Comparison of ENCODE assay signal across 8 mouse cellular contexts in genomic region chr1:191717601-191718498, GRCm38 (mm10). TPM values are rescaled to one million over a fixed set of nuclear protein-coding genes. Genes with fewer than 3 reads are reported as not detected.
DNase-seq lines count a peak whose midpoint lies in the region; ATAC-seq and TF ChIP-seq lines count a peak whose summit lies in the region.

Gene Lpgat1, plus strand, starts transcription at chr1:191717834.

- peak within 1 kb of the TSS; percentile 97 for H3K9ac ChIP-seq in forebrain, embryonic 13.5 days
- H3K9ac ChIP-seq in heart, embryonic 16.5 days (ENCODE audit: low read length): peak within 1 kb of the TSS; percentile 97
- peak within 1 kb of the TSS; percentile 47 for H3K9ac ChIP-seq in liver, embryonic 15.5 days
- peak within 1 kb of the TSS; percentile 96 for H3K9ac ChIP-seq in neural tube, embryonic 11.5 days (ENCODE audit: low read length)
- peak within 1 kb of the TSS; percentile 97 for H3K9ac ChIP-seq in stomach, embryonic 16.5 days (ENCODE audit: low read length)

- peak; percentile 44 for TF ChIP-seq POLR2A in brain, embryonic 14.5 days (IDR thresholded peaks at IDR 0.05; ENCODE audit: borderline replicate concordance, extremely low read depth, insufficient read depth, insufficient read length, poor library complexity, severe bottlenecking)

- peak within 1 kb of the TSS; percentile 93 for H3K27ac ChIP-seq in forebrain, embryonic 13.5 days
- peak within 1 kb of the TSS; percentile 96 for H3K27ac ChIP-seq in heart, embryonic 16.5 days (ENCODE audit: low read length)
- H3K27ac ChIP-seq in liver, embryonic 15.5 days (replicated peaks): peak within 1 kb of the TSS; percentile 80
- H3K27ac ChIP-seq in neural tube, embryonic 11.5 days (ENCODE audit: low read depth, low read length): peak within 1 kb of the TSS; percentile 85
- peak within 1 kb of the TSS; percentile 92 for H3K27ac ChIP-seq in stomach, embryonic 16.5 days (ENCODE audit: low read length)

- ATAC-seq in forebrain, embryonic 13.5 days: peak; percentile 79
- peak; percentile 90 for ATAC-seq in heart, embryonic 16.5 days (replicated peaks; ENCODE audit: extremely low read depth, insufficient read depth, low FRiP score)
- ATAC-seq in liver, embryonic 15.5 days (ENCODE audit: insufficient read depth): peak; percentile 85
- ATAC-seq in neural tube, embryonic 11.5 days (ENCODE audit: insufficient read depth, low FRiP score, low TSS enrichment): peak; percentile 80
- peak; percentile 94 for ATAC-seq in stomach, embryonic 16.5 days (ENCODE audit: insufficient read depth, low FRiP score)

- H3K27me3 ChIP-seq in C2C12 (ENCODE audit: control insufficient read depth, insufficient read depth, insufficient read length): no peaks in the 10 kb centered on the region
- H3K27me3 ChIP-seq in forebrain, embryonic 13.5 days: no peaks in the 10 kb centered on the region
- H3K27me3 ChIP-seq in heart, embryonic 16.5 days (ENCODE audit: control insufficient read depth, insufficient read depth, low read length): no peaks in the 10 kb centered on the region
- peaks cover 71% of the 10 kb centered on the region for H3K27me3 ChIP-seq in liver, embryonic 15.5 days
- no peaks in the 10 kb centered on the region for H3K27me3 ChIP-seq in neural tube, embryonic 11.5 days (ENCODE audit: control insufficient read depth, insufficient read depth, low read length)
- no peaks in the 10 kb centered on the region for H3K27me3 ChIP-seq in stomach, embryonic 16.5 days (ENCODE audit: control insufficient read depth, insufficient read depth, low read length)

- peak within 1 kb of the TSS; percentile 84 for H3K4me2 ChIP-seq in forebrain, embryonic 13.5 days
- peak within 1 kb of the TSS; percentile 85 for H3K4me2 ChIP-seq in heart, embryonic 16.5 days (ENCODE audit: low read depth, low read length)
- H3K4me2 ChIP-seq in liver, embryonic 15.5 days: peak within 1 kb of the TSS; percentile 60
- peak within 1 kb of the TSS; percentile 93 for H3K4me2 ChIP-seq in neural tube, embryonic 11.5 days (ENCODE audit: low read depth)
- H3K4me2 ChIP-seq in stomach, embryonic 16.5 days (ENCODE audit: low read depth, low read length): peak within 1 kb of the TSS; percentile 94

- DNase-seq in brain, embryonic 14.5 days (ENCODE audit: low read depth): peak; percentile 73
- peak; percentile 87 to 96 for DNase-seq in kidney, postnatal 25 days
- peak; percentile 75 for DNase-seq in neural tube, embryonic 11.5 days (ENCODE audit: low spot score)

- H3K9me3 ChIP-seq in forebrain, embryonic 13.5 days (replicated peaks): no peaks in the 10 kb centered on the region
- H3K9me3 ChIP-seq in heart, embryonic 16.5 days (replicated peaks; ENCODE audit: control insufficient read depth, low read length): no peaks in the 10 kb centered on the region
- H3K9me3 ChIP-seq in liver, embryonic 15.5 days (replicated peaks): no peaks in the 10 kb centered on the region
- H3K9me3 ChIP-seq in neural tube, embryonic 11.5 days (ENCODE audit: control insufficient read depth, low read length): no peaks in the 10 kb centered on the region
- no peaks in the 10 kb centered on the region for H3K9me3 ChIP-seq in stomach, embryonic 16.5 days (replicated peaks; ENCODE audit: control insufficient read depth, low read length)

- H3ac ChIP-seq in C2C12 (ENCODE audit: control insufficient read depth, insufficient read length, low read depth): peak within 1 kb of the TSS; percentile 99

- peak; percentile 54 for TF ChIP-seq CTCF in C2C12 (IDR thresholded peaks at IDR 0.05; ENCODE audit: control insufficient read depth, insufficient read depth, insufficient read length)
- no peak for TF ChIP-seq CTCF in brain, embryonic 14.5 days (IDR thresholded peaks at IDR 0.05; ENCODE audit: borderline replicate concordance, extremely low read depth, insufficient read depth, insufficient read length)

- H3K4me1 ChIP-seq in forebrain, embryonic 13.5 days: peaks cover 36% of the 10 kb centered on the region
- peaks cover 20% of the 10 kb centered on the region for H3K4me1 ChIP-seq in heart, embryonic 16.5 days (ENCODE audit: control insufficient read depth, insufficient read depth, low read length)
- H3K4me1 ChIP-seq in liver, embryonic 15.5 days (replicated peaks): peaks cover 8% of the 10 kb centered on the region
- peaks cover 6% of the 10 kb centered on the region; the same call in 1 of the 2 replicates for H3K4me1 ChIP-seq in neural tube, embryonic 11.5 days (ENCODE audit: control insufficient read depth, insufficient read depth, low read length)
- peaks cover 14% of the 10 kb centered on the region for H3K4me1 ChIP-seq in stomach, embryonic 16.5 days (ENCODE audit: control insufficient read depth, insufficient read depth, low read length)

- WGBS in forebrain, embryonic 13.5 days: under 1% methylated on average over 86 of the region's 113 CpGs
- under 1% methylated on average over 88 of the region's 113 CpGs for WGBS in heart, embryonic 16.5 days
- under 1% methylated on average over 69 of the region's 113 CpGs for WGBS in liver, embryonic 15.5 days (ENCODE audit: insufficient replicate concordance)
- WGBS in neural tube, embryonic 11.5 days: under 1% methylated on average over 54 of the region's 113 CpGs
- WGBS in stomach, embryonic 16.5 days: under 1% methylated on average over 82 of the region's 113 CpGs

- peaks cover 23% of the 10 kb centered on the region for H3K36me3 ChIP-seq in C2C12 (ENCODE audit: control insufficient read depth, insufficient read depth)
- no peaks in the 10 kb centered on the region for H3K36me3 ChIP-seq in forebrain, embryonic 13.5 days (ENCODE audit: poor library complexity, severe bottlenecking)
- 0 out of 2 replicates have a peak, but pooled peaks cover 4% of the 10 kb centered on the region for H3K36me3 ChIP-seq in heart, embryonic 16.5 days (ENCODE audit: control insufficient read depth, insufficient read depth)
- no peaks in the 10 kb centered on the region for H3K36me3 ChIP-seq in liver, embryonic 15.5 days (replicated peaks)
- no peaks in the 10 kb centered on the region for H3K36me3 ChIP-seq in neural tube, embryonic 11.5 days (ENCODE audit: control insufficient read depth, insufficient read depth, low read length)
- no peaks in the 10 kb centered on the region for H3K36me3 ChIP-seq in stomach, embryonic 16.5 days (ENCODE audit: control insufficient read depth, insufficient read depth, low read length)

- H3K79me3 ChIP-seq in C2C12 (ENCODE audit: low read depth): peaks cover 24% of the 10 kb centered on the region

- peaks cover 45% of the 10 kb centered on the region for H3K79me2 ChIP-seq in C2C12 (ENCODE audit: control insufficient read depth, insufficient read depth)

- H3K4me3 ChIP-seq in C2C12 (ENCODE audit: insufficient read depth, poor library complexity, severe bottlenecking): peak within 1 kb of the TSS; percentile 78
- peak within 1 kb of the TSS; percentile 96 for H3K4me3 ChIP-seq in forebrain, embryonic 13.5 days
- peak within 1 kb of the TSS; percentile 95 for H3K4me3 ChIP-seq in heart, embryonic 16.5 days (ENCODE audit: low read length)
- peak within 1 kb of the TSS; percentile 64 for H3K4me3 ChIP-seq in liver, embryonic 15.5 days (replicated peaks)
- peak within 1 kb of the TSS; percentile 95 for H3K4me3 ChIP-seq in neural tube, embryonic 11.5 days (ENCODE audit: low read depth, low read length)
- H3K4me3 ChIP-seq in stomach, embryonic 16.5 days (replicated peaks; ENCODE audit: low read length): peak within 1 kb of the TSS; percentile 87

TF ChIP-seq in C2C12, 6 proteins besides CTCF, POLR2A, EP300 and RAD21:
- no peak for TF ChIP-seq MAX (IDR thresholded peaks at IDR 0.05)
- no peak for TF ChIP-seq MYOD1 (IDR thresholded peaks at IDR 0.05; ENCODE audit: control insufficient read depth, insufficient read length, low read depth)
- TF ChIP-seq CEBPB (IDR thresholded peaks at IDR 0.05; ENCODE audit: low read depth): no peak
- no peak for TF ChIP-seq USF1 (IDR thresholded peaks at IDR 0.05; ENCODE audit: low read depth)
- TF ChIP-seq FOSL1 (IDR thresholded peaks at IDR 0.05; ENCODE audit: insufficient read depth, low read length, poor library complexity, severe bottlenecking): no peak
- no peak for TF ChIP-seq MYOG (IDR thresholded peaks at IDR 0.05; ENCODE audit: control insufficient read depth, extremely low read depth, insufficient read length)
TF ChIP-seq in C2C12: peak in this region for 0.

RNA-seq across cellular contexts. Expression of gene Lpgat1, which starts in this region (rescaled TPM):
- polyA plus RNA-seq in C2C12 (2012; fragmentation: generic; extraction: Trizol): 16.5 TPM
- 26.4 and 36.8 TPM in 2 replicates for polyA plus RNA-seq in brain, embryonic 14.5 days (2012; rRNA removed)
- polyA plus RNA-seq in forebrain, embryonic 13.5 days (2015; fragmentation: Nextera tagmentation; extraction: Ambion mirVana): 26.2 and 27.0 TPM in 2 replicates
- 13.7 and 16.9 TPM in 2 replicates for polyA plus RNA-seq in heart, embryonic 16.5 days (2015; fragmentation: Nextera tagmentation; extraction: Ambion mirVana)
- polyA plus RNA-seq in liver, embryonic 15.5 days (2015; fragmentation: Nextera tagmentation; extraction: Ambion mirVana): 18.7 and 19.0 TPM in 2 replicates
- polyA plus RNA-seq in neural tube, embryonic 11.5 days (2014; fragmentation: Nextera tagmentation; extraction: Ambion mirVana): 40.0 and 43.0 TPM in 2 replicates
- 11.2 and 12.4 TPM in 2 replicates for polyA plus RNA-seq in stomach, embryonic 16.5 days (2015; fragmentation: Nextera tagmentation; extraction: Ambion mirVana)

Comparison
In these comparisons a context has a peak if more than half of its experiments do, and no peak if none do; other contexts are left out.
1. Peak in every context shown above with its lines: DNase-seq, ATAC-seq, H3K4me3 ChIP-seq and H3K27ac ChIP-seq.
2. H3K9ac ChIP-seq: peak in every context shown above with its lines; median percentile 97 in forebrain, embryonic 13.5 days; 97 in heart, embryonic 16.5 days; 97 in stomach, embryonic 16.5 days; 96 in neural tube, embryonic 11.5 days; 47 in liver, embryonic 15.5 days.